Mouse (Mus musculus) lung, embryonic 16.5 days (tissue): Measurements from ENCODE around the gene Hacd1. TPM values are rescaled to one million over a fixed set of nuclear protein-coding genes. Genes with fewer than 3 reads are reported as not detected.
A peak's percentile ranks its signal among the peaks of the same experiment; 100 is the strongest.

Experiments
- ATAC-seq: fragments of 200-750 bp; cut with Nextera tagmentation; 2 replicates; pipeline ENCODE4 v1.8.0; 2017; ENCODE audit warnings: low read depth, mild to moderate bottlenecking, moderate library complexity
- H3K27ac ChIP-seq: fragments of 300-500 bp; sonication (generic); 2 replicates; pipeline ENCODE4 v1.5.1; 2014; ENCODE audit warnings: mild to moderate bottlenecking, control low read depth, low read length
- H3K27me3 ChIP-seq: fragments of 300-500 bp; sonication (generic); 2 replicates; pipeline ENCODE4 v1.6.1; 2014; ENCODE audit warnings: low read depth, low read length, mixed read lengths; ENCODE audit not compliant: control insufficient read depth, insufficient read depth
- H3K36me3 ChIP-seq: fragments of 300-500 bp; sonication (generic); 2 replicates; pipeline ENCODE4 v1.6.1; 2014; ENCODE audit warnings: low read length; ENCODE audit not compliant: control insufficient read depth, insufficient read depth
- H3K4me1 ChIP-seq: fragments of 300-500 bp; sonication (generic); replicated peaks from 2 replicates; pipeline ENCODE4 v1.6.1; 2014; ENCODE audit warnings: low read length, mixed read lengths; ENCODE audit not compliant: control insufficient read depth, insufficient read depth
- H3K4me2 ChIP-seq: fragments of 300-500 bp; sonication (generic); 2 replicates; pipeline ENCODE4 v1.6.1; 2014; ENCODE audit warnings: low read depth, low read length, control low read depth
- H3K4me3 ChIP-seq: fragments of 300-500 bp; sonication (generic); 2 replicates; pipeline ENCODE4 v1.5.1; 2014; ENCODE audit warnings: mild to moderate bottlenecking, low read length, control low read depth
- H3K9ac ChIP-seq: fragments of 300-500 bp; sonication (generic); 2 replicates; pipeline ENCODE4 v1.6.1; 2014; ENCODE audit warnings: low read length, control low read depth
- H3K9me3 ChIP-seq: fragments of 300-500 bp; sonication (generic); 2 replicates; pipeline ENCODE4 v1.6.1; 2016; ENCODE audit warnings: low read length; ENCODE audit not compliant: control insufficient read depth
- WGBS: fragments of 180-500 bp; shearing (Covaris S2); extraction: QIAGEN DNeasy Blood & Tissue Kit; methylation state at CpG from one replicate; pipeline ENCODE4 v1.1.7; 2014; 5-methylcytosine and 5-hydroxymethylcytosine counted together
- polyA plus RNA-seq: library from polyadenylated mRNA; unstranded; fragments of >200 nt; fragmentation: Nextera tagmentation; extraction: Ambion mirVana; gene quantifications from 2 replicates; pipeline ENCODE4 v1.2.1, GENCODE M21; 2015

Hacd1 gene
- polyA plus RNA-seq, 1 experiment from 2014 or later = 82.0 TPM

GRCm38 (mm10) chr2:14043577-14044170, 12.3 kb downstream of the Hacd1 start:
- WGBS = 38% methylated on average over 9 of the region's 9 CpGs
- Histone ChIP-seq H3K4me3 (no peak overlapping the region), H3K4me1 (no peaks in the 10 kb centered on the region), H3K36me3 (no peaks in the 10 kb centered on the region; the same call in 1 of the 2 replicates), H3K4me2 (no peak overlapping the region), H3K27me3 (no peaks in the 10 kb centered on the region), H3K9ac (no peak overlapping the region), H3K27ac (no peak overlapping the region), H3K9me3 (no peaks in the 10 kb centered on the region)
- ATAC-seq = no peak

GRCm38 (mm10) chr2:14043011-14043410, 12.9 kb downstream of the Hacd1 start:
- no peak for ATAC-seq
- Histone ChIP-seq H3K4me1 (no peaks in the 10 kb centered on the region), H3K9me3 (no peaks in the 10 kb centered on the region)

GRCm38 (mm10) chr2:14041249-14041648, 14.7 kb downstream of the Hacd1 start:
- H3K4me3 ChIP-seq = no peak overlapping the region
- H3K4me1 ChIP-seq = no peaks in the 10 kb centered on the region
- no peak overlapping the region for H3K27ac ChIP-seq
- no peaks in the 10 kb centered on the region for H3K27me3 ChIP-seq
- H3K9ac ChIP-seq = no peak overlapping the region
- no peak for ATAC-seq
- 100% methylated on average over 2 of the region's 2 CpGs for WGBS
- no peak overlapping the region for H3K4me2 ChIP-seq
- H3K9me3 ChIP-seq = no peaks in the 10 kb centered on the region
- no peaks in the 10 kb centered on the region; the same call in 1 of the 2 replicates for H3K36me3 ChIP-seq

More at GRCm38 (mm10) chr2:14043011-14043410, 12.9 kb downstream of the Hacd1 start:
- no peaks in the 10 kb centered on the region; the same call in 1 of the 2 replicates for H3K36me3 ChIP-seq
- no peak overlapping the region for H3K27ac ChIP-seq
- no peak overlapping the region for H3K9ac ChIP-seq
- H3K27me3 ChIP-seq = no peaks in the 10 kb centered on the region
- H3K4me2 ChIP-seq = no peak overlapping the region
- 70% methylated on average over 3 of the region's 3 CpGs for WGBS
- H3K4me3 ChIP-seq = no peak overlapping the region

- 53% methylated on average over 1 of the region's 1 CpGs for WGBS
- H3K36me3 ChIP-seq = no peaks in the 10 kb centered on the region
- H3K4me2 ChIP-seq = no peak overlapping the region
- no peak overlapping the region for H3K27ac ChIP-seq
- H3K9me3 ChIP-seq = no peaks in the 10 kb centered on the region
- no peaks in the 10 kb centered on the region for H3K27me3 ChIP-seq
- no peak overlapping the region for H3K9ac ChIP-seq
- H3K4me3 ChIP-seq = no peak overlapping the region
- ATAC-seq = no peak
- H3K4me1 ChIP-seq = no peaks in the 10 kb centered on the region
Observed at GRCm38 (mm10) chr2:14019228-14019627, 36.7 kb downstream of the Hacd1 start.

GRCm38 (mm10) chr2:14005121-14005520, 50.8 kb downstream of the Hacd1 start:
- 79% methylated on average over 1 of the region's 1 CpGs for WGBS
- H3K36me3 ChIP-seq = no peaks in the 10 kb centered on the region
- no peaks in the 10 kb centered on the region for H3K27me3 ChIP-seq
- H3K9ac ChIP-seq = no peak overlapping the region
- no peak for ATAC-seq
- H3K27ac ChIP-seq = no peak overlapping the region
- no peaks in the 10 kb centered on the region for H3K4me1 ChIP-seq
- no peak overlapping the region for H3K4me3 ChIP-seq
- no peak overlapping the region for H3K4me2 ChIP-seq
- no peaks in the 10 kb centered on the region for H3K9me3 ChIP-seq

GRCm38 (mm10) chr2:13960136-13960535, 95.8 kb downstream of the Hacd1 start:
- Histone ChIP-seq H3K4me2 (no peak overlapping the region), H3K4me1 (no peaks in the 10 kb centered on the region), H3K4me3 (no peak overlapping the region), H3K36me3 (no peaks in the 10 kb centered on the region), H3K9ac (no peak overlapping the region), H3K27me3 (no peaks in the 10 kb centered on the region), H3K27ac (no peak overlapping the region), H3K9me3 (no peaks in the 10 kb centered on the region)
- ATAC-seq = peak; percentile 54; the same call in 1 of the 2 replicates
- 73% methylated on average over 1 of the region's 1 CpGs for WGBS

GRCm38 (mm10) chr2:13956463-13956862, 99.5 kb downstream of the Hacd1 start:
- 45% methylated on average over 2 of the region's 2 CpGs for WGBS
- no peak for ATAC-seq
- Histone ChIP-seq H3K9me3 (no peaks in the 10 kb centered on the region), H3K36me3 (no peaks in the 10 kb centered on the region), H3K9ac (no peak overlapping the region), H3K4me2 (no peak overlapping the region), H3K27me3 (no peaks in the 10 kb centered on the region), H3K4me3 (no peak overlapping the region), H3K4me1 (no peaks in the 10 kb centered on the region), H3K27ac (no peak overlapping the region)

- Histone ChIP-seq H3K4me2 (no peak overlapping the region), H3K36me3 (no peaks in the 10 kb centered on the region), H3K9ac (no peak overlapping the region), H3K9me3 (no peaks in the 10 kb centered on the region), H3K4me3 (no peak overlapping the region), H3K27me3 (no peaks in the 10 kb centered on the region), H3K4me1 (no peaks in the 10 kb centered on the region), H3K27ac (no peak overlapping the region)
- no peak for ATAC-seq
- WGBS = 31% methylated on average over 2 of the region's 2 CpGs
Observed at GRCm38 (mm10) chr2:13938118-13938517, 117.8 kb downstream of the Hacd1 start.

GRCm38 (mm10) chr2:13935343-13935742, 120.6 kb downstream of the Hacd1 start:
- Histone ChIP-seq H3K9me3 (no peaks in the 10 kb centered on the region), H3K27ac (no peak overlapping the region), H3K4me1 (no peaks in the 10 kb centered on the region), H3K27me3 (no peaks in the 10 kb centered on the region), H3K9ac (no peak overlapping the region), H3K36me3 (no peaks in the 10 kb centered on the region), H3K4me2 (no peak overlapping the region), H3K4me3 (no peak overlapping the region)
- 65% methylated on average over 3 of the region's 3 CpGs for WGBS
- no peak for ATAC-seq

- Histone ChIP-seq H3K9ac (no peak overlapping the region), H3K4me2 (no peak overlapping the region), H3K36me3 (no peaks in the 10 kb centered on the region), H3K27me3 (no peaks in the 10 kb centered on the region), H3K9me3 (no peaks in the 10 kb centered on the region), H3K4me1 (no peaks in the 10 kb centered on the region), H3K27ac (no peak overlapping the region), H3K4me3 (no peak overlapping the region)
- ATAC-seq = no peak
Observed at GRCm38 (mm10) chr2:13932253-13932652, 123.7 kb downstream of the Hacd1 start.
